Mouse (Mus musculus): ENCODE results near the gene Cby3.
"Not testable (repeated sequence)": the region's sequence is repeated elsewhere in the genome, so short reads cannot be mapped to it uniquely, and the experiment has no call there.

GRCm38 (mm10) chr11:50319343-50319742 lies 34.9 kb upstream of the Cby3 start:
- TF ChIP-seq CTCF (IDR thresholded peaks at IDR 0.05; ENCODE audit: extremely low read depth, insufficient read depth, insufficient read length, insufficient replicate concordance); POLR2A (IDR thresholded peaks at IDR 0.05; ENCODE audit: low read depth, low read length): not testable (repeated sequence)

Data from spleen, adult 2 months (tissue).